Mouse (Mus musculus) midbrain, embryonic 11.5 days (tissue): Measurements from ENCODE around the gene Zbtb20. TPM values are rescaled to one million over a fixed set of nuclear protein-coding genes. Genes with fewer than 3 reads are reported as not detected.

Experiments
- ATAC-seq: fragments of 200-750 bp; cut with Nextera tagmentation; 2 replicates; pipeline ENCODE4 v1.8.0; 2017; ENCODE audit warnings: moderate TSS enrichment, moderate library complexity; ENCODE audit not compliant: low FRiP score
- DNase-seq: peaks from one replicate; pipeline ENCODE4 v3.0.0; 2015; ENCODE audit warnings: low spot score; ENCODE audit errors: missing footprints
- H3K27ac ChIP-seq: fragments of 300-500 bp; sonication (generic); 2 replicates; pipeline ENCODE4 v1.5.1; 2014; ENCODE audit warnings: low read depth, low read length
- H3K27me3 ChIP-seq: fragments of 300-500 bp; sonication (generic); 2 replicates; pipeline ENCODE4 v1.6.1; 2014; ENCODE audit warnings: mild to moderate bottlenecking, low read length, moderate library complexity, mixed read lengths; ENCODE audit not compliant: control insufficient read depth, insufficient read depth
- H3K36me3 ChIP-seq: fragments of 300-500 bp; sonication (generic); 2 replicates; pipeline ENCODE4 v1.6.1; 2014; ENCODE audit warnings: mild to moderate bottlenecking, low read length, moderate library complexity, mixed read lengths; ENCODE audit not compliant: control insufficient read depth, insufficient read depth
- H3K4me1 ChIP-seq: fragments of 300-500 bp; sonication (generic); 2 replicates; pipeline ENCODE4 v1.6.1; 2014; ENCODE audit warnings: low read length; ENCODE audit not compliant: control insufficient read depth, insufficient read depth
- H3K4me2 ChIP-seq: fragments of 300-500 bp; sonication (generic); 2 replicates; pipeline ENCODE4 v1.6.1; 2014; ENCODE audit warnings: mild to moderate bottlenecking, moderate library complexity
- H3K4me3 ChIP-seq: fragments of 300-500 bp; sonication (generic); 2 replicates; pipeline ENCODE4 v1.5.1; 2014; ENCODE audit warnings: low read depth, low read length
- H3K9ac ChIP-seq: fragments of 300-500 bp; sonication (generic); 2 replicates; pipeline ENCODE4 v1.6.1; 2014; ENCODE audit warnings: low read length
- H3K9me3 ChIP-seq: fragments of 300-500 bp; sonication (generic); 2 replicates; pipeline ENCODE4 v1.6.1; 2016; ENCODE audit warnings: low read length; ENCODE audit not compliant: control insufficient read depth
- WGBS: fragments of 180-500 bp; shearing (Covaris S2); extraction: QIAGEN DNeasy Blood & Tissue Kit; methylation state at CpG from one replicate; pipeline ENCODE4 v1.1.7; 2014; 5-methylcytosine and 5-hydroxymethylcytosine counted together
- polyA plus RNA-seq: library from polyadenylated mRNA; unstranded; fragments of >200 nt; fragmentation: Nextera tagmentation; extraction: Ambion mirVana; gene quantifications from 2 replicates; pipeline ENCODE4 v1.2.1, GENCODE M21; 2014

The Zbtb20 gene
- polyA plus RNA-seq, 1 experiment from 2014 or later = 45.6 TPM

DNA sequence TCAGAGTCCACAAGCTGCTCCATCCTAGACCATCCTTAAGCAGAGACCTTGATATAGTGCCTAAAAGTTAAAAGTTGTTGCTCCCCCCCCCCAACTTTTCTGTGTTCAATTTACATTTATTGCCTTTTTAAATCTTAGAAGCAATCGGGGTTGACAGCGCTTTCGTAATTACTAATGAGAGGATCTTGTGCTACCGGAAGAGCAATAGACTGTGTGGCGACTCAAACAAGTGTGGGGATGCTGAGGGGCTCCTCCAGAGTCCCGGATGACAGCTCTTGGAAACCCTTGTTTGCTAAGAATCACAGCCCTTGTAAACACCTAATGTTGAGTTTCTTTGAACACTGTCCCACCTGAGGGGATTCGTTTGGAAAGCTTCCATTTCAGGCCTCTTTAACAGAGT is 758.4 kb downstream of the Zbtb20 start:
- no peaks in the 10 kb centered on the region for H3K27me3 ChIP-seq
- peaks cover 4% of the 10 kb centered on the region for H3K4me1 ChIP-seq
- DNase-seq (no peak), ATAC-seq (no peak)
- no peaks in the 10 kb centered on the region for H3K36me3 ChIP-seq
- WGBS = 93% methylated on average over 7 of the region's 7 CpGs
- H3K9me3 ChIP-seq = no peaks in the 10 kb centered on the region
- no peak overlapping the region for H3K27ac ChIP-seq
- H3K4me2 ChIP-seq = no peak overlapping the region
- no peak overlapping the region for H3K4me3 ChIP-seq
- H3K9ac ChIP-seq = no peak overlapping the region

DNA sequence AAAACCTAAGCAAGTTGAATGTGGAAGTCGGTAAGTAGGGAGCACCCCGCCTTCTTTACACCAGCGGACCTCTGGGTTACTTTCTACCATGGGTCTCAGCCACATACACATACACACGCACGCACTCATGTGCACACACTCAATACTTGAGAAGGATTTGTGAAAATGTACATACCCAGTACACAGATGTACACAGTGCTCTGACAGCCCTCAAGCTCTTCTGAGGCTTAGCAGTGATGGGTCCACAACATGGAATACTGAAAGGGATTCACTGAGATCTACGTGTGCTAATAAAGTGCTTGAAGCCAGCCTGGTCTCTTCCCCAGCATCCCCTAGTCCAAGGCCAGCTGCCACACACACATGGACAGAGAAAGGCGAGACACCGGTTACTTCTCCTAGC is 761.6 kb downstream of the Zbtb20 start:
- no peak overlapping the region for H3K4me2 ChIP-seq
- DNase-seq = peak; percentile 75
- WGBS = 93% methylated on average over 8 of the region's 8 CpGs
- no peak overlapping the region for H3K9ac ChIP-seq
- no peak for ATAC-seq
- H3K9me3 ChIP-seq = no peaks in the 10 kb centered on the region
- H3K4me1 ChIP-seq = no peaks in the 10 kb centered on the region
- no peak overlapping the region for H3K27ac ChIP-seq
- H3K27me3 ChIP-seq = no peaks in the 10 kb centered on the region
- no peak overlapping the region for H3K4me3 ChIP-seq
- no peaks in the 10 kb centered on the region for H3K36me3 ChIP-seq

DNA sequence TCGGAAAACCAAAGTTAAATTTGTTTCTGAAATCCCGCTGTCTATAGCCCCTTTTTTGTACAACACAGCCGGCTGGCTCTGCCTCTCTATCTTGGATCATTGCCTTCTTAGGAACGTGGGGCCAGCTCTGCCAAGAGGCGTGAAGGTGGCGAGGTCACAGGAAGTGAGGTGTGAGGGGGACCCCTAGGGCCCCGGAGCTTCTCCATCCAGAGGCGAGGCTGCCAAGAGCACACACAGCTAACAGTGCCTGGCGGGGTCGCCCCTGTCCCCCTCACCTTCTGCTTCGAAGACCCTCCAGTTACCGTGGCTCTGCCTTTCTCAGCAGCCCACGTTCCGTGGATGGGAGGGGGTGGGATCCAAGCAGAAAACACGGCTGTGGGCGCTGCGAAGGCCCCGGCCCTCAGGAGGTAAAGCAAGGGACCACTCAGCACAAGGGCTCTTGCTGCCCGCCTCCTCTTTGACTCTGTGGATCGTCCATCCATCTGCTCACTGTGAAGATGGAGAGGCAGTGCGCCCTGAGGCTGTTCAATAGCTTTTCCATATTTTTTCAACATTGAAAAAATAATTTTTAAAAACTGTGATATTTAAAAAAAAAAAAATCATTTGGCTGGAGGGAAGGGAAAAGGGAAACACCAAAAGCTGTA is 762.8 kb downstream of the Zbtb20 start:
- Histone ChIP-seq H3K27ac (no peak overlapping the region), H3K4me3 (no peak overlapping the region), H3K9me3 (no peaks in the 10 kb centered on the region), H3K4me2 (no peak overlapping the region), H3K36me3 (no peaks in the 10 kb centered on the region), H3K27me3 (no peaks in the 10 kb centered on the region), H3K4me1 (no peaks in the 10 kb centered on the region), H3K9ac (no peak overlapping the region)
- 85% methylated on average over 21 of the region's 21 CpGs for WGBS
- ATAC-seq = 0 out of 2 replicates have a peak, but pooled peaks have one; percentile 33
- DNase-seq = peak; percentile 31

DNA sequence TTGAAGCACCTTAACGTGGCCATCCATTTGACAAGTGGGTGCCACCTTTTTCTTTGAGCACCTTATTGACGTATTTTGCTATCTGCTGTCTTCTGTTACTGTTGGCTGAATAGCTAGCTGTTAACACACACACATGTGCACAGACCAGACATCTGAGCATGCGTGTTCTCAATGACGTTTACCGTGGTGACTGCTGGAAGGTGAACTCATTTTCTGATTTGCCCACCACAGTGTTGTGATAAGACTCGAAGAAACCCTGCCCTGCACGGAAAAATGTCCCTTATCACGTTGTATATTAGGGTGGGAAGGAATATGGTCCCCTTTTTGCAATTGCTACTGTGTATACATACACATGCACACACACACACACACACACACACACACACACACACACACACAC is 765.5 kb downstream of the Zbtb20 start:
- H3K4me2 ChIP-seq = no peak overlapping the region
- H3K27me3 ChIP-seq = no peaks in the 10 kb centered on the region
- WGBS = 93% methylated on average over 8 of the region's 8 CpGs
- H3K9ac ChIP-seq = no peak overlapping the region
- no peak for ATAC-seq
- no peak overlapping the region for H3K27ac ChIP-seq
- no peaks in the 10 kb centered on the region for H3K9me3 ChIP-seq
- no peak overlapping the region for H3K4me3 ChIP-seq
- no peaks in the 10 kb centered on the region for H3K36me3 ChIP-seq
- no peaks in the 10 kb centered on the region for H3K4me1 ChIP-seq
- DNase-seq = peak; percentile 33

DNA sequence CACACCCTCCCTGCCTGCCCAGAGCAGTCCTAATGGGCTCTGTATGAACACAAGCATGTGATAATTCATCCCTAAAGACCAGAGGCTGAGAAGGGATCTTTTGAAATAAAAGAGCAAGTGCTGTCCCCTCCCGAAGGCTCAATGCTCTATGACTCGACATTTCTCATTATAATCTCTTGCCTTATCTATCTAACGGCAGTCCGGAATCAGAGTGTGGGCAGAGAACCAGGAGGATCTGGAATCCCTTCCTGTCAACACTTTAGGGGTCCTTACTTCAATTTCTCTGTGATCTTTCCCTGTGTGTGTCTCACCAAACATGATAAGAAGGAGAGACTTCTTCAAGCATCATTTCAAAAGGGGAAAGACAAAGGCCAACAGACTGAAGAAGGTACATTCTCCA is 770.2 kb downstream of the Zbtb20 start:
- H3K36me3 ChIP-seq = no peaks in the 10 kb centered on the region
- ATAC-seq = no peak
- H3K9me3 ChIP-seq = no peaks in the 10 kb centered on the region
- H3K27me3 ChIP-seq = no peaks in the 10 kb centered on the region
- no peak overlapping the region for H3K4me2 ChIP-seq
- no peaks in the 10 kb centered on the region for H3K4me1 ChIP-seq
- peak; percentile 51 for DNase-seq
- no peak overlapping the region for H3K4me3 ChIP-seq
- 81% methylated on average over 4 of the region's 4 CpGs for WGBS
- H3K9ac ChIP-seq = no peak overlapping the region
- no peak overlapping the region for H3K27ac ChIP-seq

DNA sequence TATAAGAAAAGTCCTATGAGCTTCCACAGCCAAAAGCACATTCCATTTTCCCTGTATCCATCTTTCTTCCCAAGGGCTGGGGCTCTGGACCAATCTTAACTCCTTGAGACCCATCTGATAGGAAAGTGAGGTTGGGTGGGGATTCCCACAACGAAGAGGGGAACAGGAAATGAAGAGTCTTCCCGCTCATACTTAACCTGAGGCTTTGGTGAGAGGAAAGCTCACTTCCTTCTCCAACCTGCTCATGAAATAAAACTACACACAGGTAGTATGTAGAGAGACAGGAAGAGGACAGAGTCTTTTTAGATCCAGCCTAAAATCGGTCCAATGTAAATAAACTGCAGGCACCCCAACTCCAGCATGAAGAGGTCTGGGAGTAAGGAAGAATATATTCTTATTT is 771.3 kb downstream of the Zbtb20 start:
- Histone ChIP-seq H3K27me3 (no peaks in the 10 kb centered on the region), H3K4me2 (no peak overlapping the region), H3K27ac (no peak overlapping the region), H3K4me3 (no peak overlapping the region), H3K36me3 (no peaks in the 10 kb centered on the region), H3K9ac (no peak overlapping the region), H3K9me3 (no peaks in the 10 kb centered on the region), H3K4me1 (no peaks in the 10 kb centered on the region)
- WGBS = 93% methylated on average over 3 of the region's 3 CpGs
- DNase-seq (no peak), ATAC-seq (no peak)

DNA sequence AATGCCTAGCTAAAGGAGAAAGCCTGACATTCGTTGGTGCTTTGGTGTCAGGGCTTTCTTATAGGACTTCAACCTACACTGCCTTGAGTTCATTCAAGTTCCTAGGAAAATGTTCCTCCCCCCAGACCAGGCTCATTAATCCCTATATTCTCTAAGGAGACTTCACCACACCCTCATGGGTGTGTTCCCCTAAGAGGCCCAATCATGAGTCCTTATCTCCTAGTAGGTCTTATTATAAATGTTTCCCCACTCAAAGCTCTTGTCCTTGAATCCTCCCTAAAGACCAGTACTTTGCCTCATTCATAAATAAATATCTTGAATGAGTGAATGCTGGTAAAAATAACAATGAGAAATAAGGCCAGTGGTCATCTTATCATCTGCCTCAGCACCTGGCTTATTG is 772.0 kb downstream of the Zbtb20 start:
- H3K9ac ChIP-seq = no peak overlapping the region
- ATAC-seq (no peak), DNase-seq (peak; percentile 59)
- no peaks in the 10 kb centered on the region for H3K27me3 ChIP-seq
- no peaks in the 10 kb centered on the region for H3K4me1 ChIP-seq
- 86% methylated on average over 1 of the region's 1 CpGs for WGBS
- H3K36me3 ChIP-seq = no peaks in the 10 kb centered on the region
- no peak overlapping the region for H3K27ac ChIP-seq
- H3K4me2 ChIP-seq = no peak overlapping the region
- no peak overlapping the region for H3K4me3 ChIP-seq
- H3K9me3 ChIP-seq = no peaks in the 10 kb centered on the region

DNA sequence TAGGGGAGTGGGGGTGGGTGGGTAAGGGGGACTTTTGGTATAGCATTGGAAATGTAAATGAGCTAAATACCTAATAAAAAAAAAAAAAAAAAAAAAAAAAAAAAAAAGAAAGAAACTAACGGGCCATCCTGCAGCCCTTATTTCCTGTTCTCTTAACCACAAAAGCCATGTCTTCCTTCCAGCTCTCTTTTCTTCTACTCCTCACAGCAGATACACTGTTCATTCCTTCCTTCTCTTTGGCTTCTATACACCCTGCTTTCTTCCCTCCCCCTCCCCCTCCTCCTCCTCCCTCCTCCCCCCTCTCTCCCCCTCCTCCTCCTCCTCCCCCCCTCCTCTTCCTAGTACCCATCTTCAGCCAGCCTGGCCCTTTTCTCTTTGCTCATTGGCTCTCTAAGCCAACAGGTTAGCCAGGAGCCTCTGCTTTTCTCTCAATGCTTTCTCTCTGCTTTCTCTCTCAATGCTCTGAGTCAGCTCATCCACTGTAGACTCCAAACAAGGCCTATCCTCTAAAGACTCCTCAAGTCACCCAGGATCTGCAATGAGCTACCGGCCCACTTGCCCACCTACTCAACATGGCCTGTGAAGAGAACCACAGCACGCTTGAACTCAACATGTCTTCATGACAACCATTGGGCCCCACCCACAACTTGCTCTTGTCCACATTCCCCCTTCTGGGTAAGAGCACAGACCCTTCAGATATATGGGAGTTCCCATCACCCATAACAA is 774.8 kb downstream of the Zbtb20 start:
- Histone ChIP-seq H3K27me3 (no peaks in the 10 kb centered on the region), H3K9me3 (no peaks in the 10 kb centered on the region), H3K9ac (no peak overlapping the region), H3K36me3 (no peaks in the 10 kb centered on the region), H3K27ac (no peak overlapping the region), H3K4me3 (no peak overlapping the region), H3K4me2 (no peak overlapping the region), H3K4me1 (no peaks in the 10 kb centered on the region)
- 94% methylated on average over 3 of the region's 3 CpGs for WGBS
- DNase-seq (peak; percentile 78), ATAC-seq (no peak)

DNA sequence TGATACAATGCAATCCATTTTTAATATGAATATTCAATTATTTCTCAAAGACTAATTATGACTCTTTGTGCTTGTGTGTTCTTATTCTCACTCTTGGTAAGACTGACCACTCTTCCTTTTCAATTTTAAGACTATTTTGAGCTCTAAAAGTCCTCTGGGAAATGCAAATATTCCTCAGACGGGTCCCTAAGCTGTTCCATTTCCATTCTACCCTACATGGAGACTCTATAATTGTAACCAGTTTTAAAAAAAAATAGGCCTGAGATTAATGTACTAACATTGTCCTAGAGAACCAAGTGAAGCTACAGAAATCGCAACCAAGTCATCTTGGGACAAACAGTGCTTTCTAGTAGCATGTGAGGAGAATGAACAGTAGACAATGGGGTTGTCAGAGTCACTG is 777.6 kb downstream of the Zbtb20 start:
- DNase-seq (no peak), ATAC-seq (no peak)
- Histone ChIP-seq H3K9me3 (no peaks in the 10 kb centered on the region), H3K9ac (no peak overlapping the region), H3K4me2 (no peak overlapping the region), H3K4me1 (no peaks in the 10 kb centered on the region), H3K4me3 (no peak overlapping the region), H3K36me3 (no peaks in the 10 kb centered on the region), H3K27ac (no peak overlapping the region), H3K27me3 (no peaks in the 10 kb centered on the region)
- WGBS = 91% methylated on average over 2 of the region's 2 CpGs
